In genomic region chr2:104688724-104689123, GRCm38 (mm10) we compare ENCODE assay signal across 26 mouse cellular contexts. TPM values are rescaled to one million over a fixed set of nuclear protein-coding genes. Genes with fewer than 3 reads are reported as not detected.
DNase-seq lines count a peak whose midpoint lies in the region; ATAC-seq and TF ChIP-seq lines count a peak whose summit lies in the region.
"Had no signal": no experiment of that assay in that cellular context is flagged by ENCODE, and none has a peak within 500 bp of the region (broad histone marks: within the 10 kb centered on the region; RNA-seq: fewer than 3 reads in every experiment).

No protein-coding gene starts in this region.

- no peak for DNase-seq in cerebellum, postnatal 4 days (ENCODE audit: low spot score in 2 of 2)
- DNase-seq in liver, adult 2 months (ENCODE audit: extremely low read depth, low read depth, low spot score): no peak
- DNase-seq in cerebellum, adult 11-12 months: peak; percentile 61
- peak; percentile 16 to 23 for DNase-seq in cerebellum, postnatal 10 days
- no peak for DNase-seq in T-cell, adult 2 months (ENCODE audit: low spot score)
- DNase-seq: adrenal gland, postnatal 10 days; gastrocnemius, postnatal 10 days; heart, adult 11 months; heart, postnatal 36 days; lung, adult 18-20 months; lung, postnatal 10 days; thymus, postnatal 36 days had no signal

- H3K4me2 ChIP-seq in liver, embryonic 12.5 days: no peak overlapping the region
- H3K4me2 ChIP-seq: embryonic facial prominence, embryonic 12.5 days; forebrain, embryonic 13.5 days; heart, embryonic 13.5 days; hindbrain, embryonic 14.5 days; midbrain, embryonic 12.5 days; neural tube, embryonic 15.5 days had no signal

- H3K27ac ChIP-seq in liver, adult 2 months (replicated peaks; ENCODE audit: insufficient read depth, low read depth, low read length): peak overlapping the region; percentile 87
- H3K27ac ChIP-seq in liver, embryonic 12.5 days: no peak overlapping the region
- H3K27ac ChIP-seq: embryonic facial prominence, embryonic 12.5 days; forebrain, embryonic 13.5 days; heart, embryonic 13.5 days; hindbrain, embryonic 14.5 days; midbrain, embryonic 12.5 days; neural tube, embryonic 15.5 days had no signal

- H3K4me3 ChIP-seq in liver, adult 2 months (ENCODE audit: insufficient read depth, low read depth, low read length): no peak overlapping the region
- no peak overlapping the region for H3K4me3 ChIP-seq in liver, embryonic 12.5 days
- H3K4me3 ChIP-seq: embryonic facial prominence, embryonic 12.5 days; forebrain, embryonic 13.5 days; heart, embryonic 13.5 days; midbrain, embryonic 12.5 days; neural tube, embryonic 15.5 days had no signal

- no peaks in the 10 kb centered on the region for H3K36me3 ChIP-seq in liver, adult 2 months (ENCODE audit: control insufficient read depth, insufficient read depth, low read length)
- H3K36me3 ChIP-seq in liver, embryonic 12.5 days: no peaks in the 10 kb centered on the region

- H3K27me3 ChIP-seq in liver, adult 2 months (ENCODE audit: control insufficient read depth, insufficient read depth, low read length): no peaks in the 10 kb centered on the region
- no peaks in the 10 kb centered on the region for H3K27me3 ChIP-seq in liver, embryonic 12.5 days (replicated peaks)
- H3K27me3 ChIP-seq: embryonic facial prominence, embryonic 12.5 days; forebrain, embryonic 13.5 days; heart, embryonic 13.5 days; midbrain, embryonic 12.5 days; neural tube, embryonic 15.5 days had no signal

- peak; percentile 58 for ATAC-seq in cerebellum, adult (ENCODE audit: insufficient number of reproducible peaks, low FRiP score, low TSS enrichment)
- ATAC-seq in liver, embryonic 12.5 days: no peak
- ATAC-seq in granulocyte monocyte progenitor cell, adult 5-6 weeks (replicated peaks; ENCODE audit: poor library complexity, severe bottlenecking): no peak
- ATAC-seq: forebrain, embryonic 13.5 days had no signal

- no peak for TF ChIP-seq POLR2A in liver, adult 2 months (IDR thresholded peaks at IDR 0.05; ENCODE audit: extremely low read depth, insufficient read depth, low read length)

- no peak for TF ChIP-seq CTCF in liver, adult 2 months (IDR thresholded peaks at IDR 0.05; ENCODE audit: low read depth, low read length)

- H3K79me2 ChIP-seq in liver, adult 2 months (ENCODE audit: control insufficient read depth, insufficient read depth, low read length): no peaks in the 10 kb centered on the region

- 31% methylated on average over 8 of the region's 8 CpGs for WGBS in liver, adult 2 months
- WGBS in liver, embryonic 12.5 days (ENCODE audit: insufficient replicate concordance): 69% methylated on average over 8 of the region's 8 CpGs

- H3K9me3 ChIP-seq in liver, embryonic 12.5 days (replicated peaks): no peaks in the 10 kb centered on the region
- H3K9me3 ChIP-seq: embryonic facial prominence, embryonic 12.5 days; forebrain, embryonic 13.5 days; heart, embryonic 13.5 days; midbrain, embryonic 12.5 days; neural tube, embryonic 15.5 days had no signal

- no peak overlapping the region for H3K9ac ChIP-seq in liver, adult 2 months (ENCODE audit: low read depth, low read length)
- H3K9ac ChIP-seq in liver, embryonic 12.5 days: no peak overlapping the region
- H3K9ac ChIP-seq: embryonic facial prominence, embryonic 12.5 days; forebrain, embryonic 13.5 days; heart, embryonic 13.5 days; hindbrain, embryonic 14.5 days; midbrain, embryonic 12.5 days; neural tube, embryonic 15.5 days had no signal

- H3K4me1 ChIP-seq in liver, adult 2 months (ENCODE audit: control insufficient read depth, insufficient read depth, low read length): peaks cover 19% of the 10 kb centered on the region
- H3K4me1 ChIP-seq in liver, embryonic 12.5 days: 0 out of 2 replicates have a peak, but pooled peaks cover 3% of the 10 kb centered on the region
- H3K4me1 ChIP-seq: embryonic facial prominence, embryonic 12.5 days had no signal

RNA-seq across cellular contexts. Expression of gene Tcp11l1, which starts 23.2 kb away (rescaled TPM):
- total RNA-seq in liver, adult 2 months (2014; rRNA removed): 4.1 and 5.3 TPM in 2 replicates
- 3.1 and 3.5 TPM in 2 replicates for polyA plus RNA-seq in liver, adult 2 months (2012; rRNA removed)
- polyA plus RNA-seq in liver, embryonic 12.5 days (2016; fragmentation: Nextera tagmentation; extraction: Ambion mirVana): 11.0 and 12.2 TPM in 2 replicates
- 18.3 and 21.3 TPM in 2 replicates for total RNA-seq in granulocyte monocyte progenitor cell, adult 5-6 weeks (2014; fragmentation: Nextera tagmentation)
- total RNA-seq in granulocyte monocyte progenitor cell, adult 5-6 weeks (2017): 7.9 and 10.5 TPM in 2 replicates

RNA-seq across cellular contexts. Expression of gene Pin1rt1, which starts 27.5 kb away (rescaled TPM):
- not detected in 2 replicates for total RNA-seq in liver, adult 2 months (2014; rRNA removed)
- not detected in 2 replicates for polyA plus RNA-seq in liver, adult 2 months (2012; rRNA removed)
- not detected in 2 replicates for polyA plus RNA-seq in liver, embryonic 12.5 days (2016; fragmentation: Nextera tagmentation; extraction: Ambion mirVana)
- total RNA-seq in granulocyte monocyte progenitor cell, adult 5-6 weeks (2014; fragmentation: Nextera tagmentation): not detected in 2 replicates
- not detected in 2 replicates for total RNA-seq in granulocyte monocyte progenitor cell, adult 5-6 weeks (2017)
- total RNA-seq: adrenal gland, postnatal 10 days; gastrocnemius, postnatal 10 days; heart, postnatal 36 days; layer of hippocampus, adult 18-20 months; layer of hippocampus, postnatal 14 days; left cerebral cortex, postnatal 10 days; megakaryocyte, adult 5-6 weeks had no signal
- polyA plus RNA-seq: forebrain, embryonic 13.5 days; heart, embryonic 13.5 days; hindbrain, embryonic 14.5 days; limb, embryonic 11.5 days; midbrain, embryonic 12.5 days had no signal

RNA-seq across cellular contexts. Expression of gene Depdc7, which starts 54.0 kb away (rescaled TPM):
- 50.9 and 53.5 TPM in 2 replicates for total RNA-seq in liver, adult 2 months (2014; rRNA removed)
- polyA plus RNA-seq in liver, adult 2 months (2012; rRNA removed): 26.4 and 30.0 TPM in 2 replicates
- polyA plus RNA-seq in liver, embryonic 12.5 days (2016; fragmentation: Nextera tagmentation; extraction: Ambion mirVana): 9.3 and 10.7 TPM in 2 replicates
- total RNA-seq in granulocyte monocyte progenitor cell, adult 5-6 weeks (2014; fragmentation: Nextera tagmentation): 2.4 and 2.9 TPM in 2 replicates
- total RNA-seq in granulocyte monocyte progenitor cell, adult 5-6 weeks (2017): 4.7 and 11.6 TPM in 2 replicates

Comparison
In these comparisons a context has a peak if more than half of its experiments do, and no peak if none do; other contexts are left out.
1. DNase-seq: peak in cerebellum, adult 11-12 months (single experiment) and cerebellum, postnatal 10 days (2 of 2); none in cerebellum, postnatal 4 days (0 of 2), liver, adult 2 months (single experiment) and T-cell, adult 2 months (single experiment).